Mouse (Mus musculus): ENCODE results near the gene Clec2i.
"Not testable (repeated sequence)": the region's sequence is repeated elsewhere in the genome, so short reads cannot be mapped to it uniquely, and the experiment has no call there.

Clec2i gene

DNA sequence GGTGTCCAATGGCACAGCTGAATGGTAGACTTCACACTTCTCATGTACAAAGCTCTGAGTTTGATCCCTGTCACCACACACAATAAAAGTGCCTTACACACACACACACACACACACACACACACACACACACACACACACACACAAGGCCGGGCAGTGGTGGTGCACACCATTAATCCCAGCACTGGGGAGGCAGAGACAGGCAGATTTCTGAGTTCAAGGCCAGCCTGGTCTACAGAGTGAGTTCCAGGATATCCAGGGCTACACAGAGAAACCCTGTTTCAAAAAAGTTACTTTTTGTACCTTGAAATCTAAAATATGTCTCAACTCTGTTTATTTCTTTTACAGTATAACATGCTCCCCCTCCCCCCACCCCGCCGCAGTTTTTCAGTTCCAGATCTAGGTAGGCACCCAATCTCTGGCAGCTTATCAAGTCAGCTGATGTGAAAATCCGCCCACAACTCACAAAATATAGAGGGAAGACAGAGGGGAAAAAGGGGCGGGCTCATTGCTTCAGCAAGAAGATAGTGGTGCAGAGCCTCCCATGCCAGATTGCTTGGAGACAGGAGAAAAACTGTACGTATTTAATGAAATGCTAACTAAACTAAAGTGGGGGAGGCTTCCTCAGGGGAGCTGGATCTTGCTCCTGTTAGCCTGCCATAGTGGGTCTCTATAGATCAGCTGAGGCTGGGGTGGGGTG is at the start of gene Clec2i:
Gene Clec2i, plus strand, starts transcription at position 498 of the 700 bp plus-strand sequence.
- peak; percentile 57 for DNase-seq

DNA sequence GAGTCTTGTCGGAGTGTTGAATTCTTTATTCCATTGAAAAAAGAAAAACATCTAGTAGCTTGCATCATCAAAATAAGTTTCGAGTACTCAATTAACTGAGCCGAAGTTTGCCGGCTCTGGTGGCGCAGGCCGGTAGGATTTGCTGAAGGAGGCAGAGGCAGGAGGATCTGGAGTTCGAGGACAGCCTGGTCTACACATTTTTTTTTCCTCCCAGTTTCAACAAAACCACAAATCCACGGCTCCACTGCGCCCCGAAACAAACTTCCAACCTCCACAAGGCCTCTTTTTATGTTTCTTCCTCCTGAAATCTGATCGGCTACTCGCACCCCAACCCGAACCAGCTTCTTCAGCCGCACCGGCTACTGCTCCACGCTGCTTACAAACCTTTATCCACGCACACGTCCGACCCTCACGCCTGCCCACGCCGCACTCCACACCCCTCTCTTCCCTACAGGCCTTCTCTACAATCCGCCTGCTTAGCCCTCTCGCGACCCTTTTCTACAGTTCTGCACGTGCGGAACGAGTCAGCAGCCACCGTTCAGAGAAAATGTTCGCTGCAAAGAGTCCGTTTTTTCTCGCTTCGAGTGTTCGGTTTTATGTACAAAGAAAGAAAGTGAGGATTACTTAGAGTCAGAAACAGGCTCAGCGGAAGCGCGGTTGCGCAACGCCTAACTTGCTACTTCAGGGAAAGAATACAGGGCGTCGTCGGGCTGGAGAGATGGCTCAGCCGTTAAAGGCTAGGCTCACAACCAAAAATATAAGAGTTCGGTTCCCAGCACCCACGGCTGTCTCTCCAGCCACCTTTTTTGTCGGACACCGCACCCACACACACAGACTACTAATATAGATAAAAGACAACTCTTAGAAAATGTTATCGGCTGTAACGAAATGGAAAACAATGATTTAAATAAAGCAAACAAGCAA is 48.8 kb upstream of the Clec2i start:
- DNase-seq = peak; percentile 88

DNA sequence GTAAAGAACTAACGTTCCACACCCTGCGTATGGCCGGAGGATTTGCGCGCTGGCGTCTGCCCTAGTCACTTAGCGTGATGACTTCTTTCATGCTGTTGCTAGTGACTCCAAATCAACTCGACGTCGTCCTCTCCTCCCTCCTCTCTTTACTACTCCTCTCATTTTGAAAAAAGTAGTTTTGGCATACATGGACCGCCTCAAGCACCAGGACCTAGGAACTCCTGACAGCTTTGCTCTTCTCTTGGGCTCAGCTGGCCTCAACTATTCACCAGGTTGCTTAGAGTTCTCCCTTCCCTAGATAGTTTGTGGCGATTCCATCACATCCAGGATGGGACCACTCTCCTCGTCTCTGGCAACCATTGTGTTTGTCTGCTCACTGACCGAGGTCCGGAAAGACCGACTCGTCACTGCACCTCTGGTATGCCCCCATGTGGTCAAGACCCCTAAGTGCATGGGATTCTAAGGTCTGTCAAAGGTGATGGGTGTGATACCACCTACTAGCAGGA is 48.1 kb upstream of the Clec2i start:
- DNase-seq = peak; percentile 91

DNA sequence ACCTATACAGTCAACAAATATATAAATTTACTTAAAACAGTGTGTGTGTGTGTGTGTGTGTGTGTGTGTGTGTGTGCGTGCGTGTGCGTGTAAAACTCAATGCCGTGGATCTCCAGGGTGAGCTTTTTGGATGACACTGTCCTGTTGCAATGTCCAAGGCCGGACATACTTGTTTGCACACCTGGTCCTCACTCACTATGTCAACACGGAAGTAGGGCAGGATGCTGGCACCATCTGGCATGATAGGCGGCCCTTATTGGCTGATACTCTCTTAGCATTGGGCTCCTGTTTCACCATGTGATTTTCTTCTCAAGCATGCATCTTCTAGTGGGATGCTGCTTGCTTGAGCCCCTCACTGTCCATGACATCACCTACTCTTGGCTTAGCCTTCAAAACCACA is 47.5 kb upstream of the Clec2i start:
- DNase-seq = peak; percentile 42

DNA sequence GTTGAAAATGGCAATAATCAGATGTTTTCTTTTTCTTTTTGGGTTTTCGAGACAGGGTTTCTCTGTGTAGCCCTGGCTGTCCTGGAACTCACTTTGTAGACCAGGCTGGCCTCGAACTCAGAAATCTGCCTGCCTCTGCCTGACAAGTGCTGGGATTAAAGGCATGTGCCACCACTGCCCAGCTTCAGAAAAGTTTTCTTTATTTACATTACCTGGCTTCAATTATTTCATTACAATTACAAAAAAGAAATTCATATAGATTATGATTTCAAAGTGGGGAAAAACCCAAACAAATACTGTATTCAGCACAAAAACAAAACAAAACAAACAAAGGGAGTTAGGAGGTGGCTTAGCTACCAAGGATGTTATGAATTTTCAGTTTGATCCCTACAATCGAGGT is 46.7 kb upstream of the Clec2i start:
- DNase-seq = not testable (repeated sequence)

DNA sequence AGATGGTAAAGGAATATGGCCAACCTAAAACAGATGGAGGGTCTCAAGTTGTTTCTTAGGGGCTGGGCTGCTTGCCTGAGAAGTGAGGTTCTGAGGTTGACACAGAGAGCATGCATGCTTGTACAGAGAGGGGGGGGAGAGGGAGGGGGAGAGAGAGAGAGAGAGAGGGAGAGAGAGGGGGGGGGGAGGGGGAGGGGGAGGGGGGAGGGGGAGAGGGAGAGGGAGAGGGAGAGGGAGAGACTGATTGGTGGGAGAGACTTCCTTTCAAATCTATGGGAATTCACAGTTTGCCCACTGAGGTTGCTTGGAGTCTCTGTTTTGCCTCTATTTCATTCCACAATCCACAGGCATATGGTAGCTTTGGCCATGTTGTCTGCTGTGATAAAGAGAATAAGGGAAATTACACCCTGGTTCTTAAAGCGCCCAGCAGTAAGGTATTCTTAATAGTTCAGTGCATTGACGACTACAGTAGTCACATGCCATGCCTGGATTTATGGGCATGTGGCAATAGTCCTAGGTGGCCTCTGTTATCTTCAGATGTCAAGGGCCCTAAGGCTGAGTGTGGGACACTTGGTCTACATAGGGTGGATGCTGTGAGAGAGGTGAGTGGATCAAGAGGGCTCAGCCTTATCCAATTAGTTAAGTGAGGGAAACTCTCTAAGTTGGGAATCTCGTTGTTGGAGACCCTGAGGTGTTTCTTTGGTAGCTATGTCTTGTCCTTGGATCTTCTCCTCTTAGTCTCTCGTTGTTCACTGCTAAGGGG is 45.9 kb upstream of the Clec2i start:
- peak; percentile 10 for DNase-seq

DNA sequence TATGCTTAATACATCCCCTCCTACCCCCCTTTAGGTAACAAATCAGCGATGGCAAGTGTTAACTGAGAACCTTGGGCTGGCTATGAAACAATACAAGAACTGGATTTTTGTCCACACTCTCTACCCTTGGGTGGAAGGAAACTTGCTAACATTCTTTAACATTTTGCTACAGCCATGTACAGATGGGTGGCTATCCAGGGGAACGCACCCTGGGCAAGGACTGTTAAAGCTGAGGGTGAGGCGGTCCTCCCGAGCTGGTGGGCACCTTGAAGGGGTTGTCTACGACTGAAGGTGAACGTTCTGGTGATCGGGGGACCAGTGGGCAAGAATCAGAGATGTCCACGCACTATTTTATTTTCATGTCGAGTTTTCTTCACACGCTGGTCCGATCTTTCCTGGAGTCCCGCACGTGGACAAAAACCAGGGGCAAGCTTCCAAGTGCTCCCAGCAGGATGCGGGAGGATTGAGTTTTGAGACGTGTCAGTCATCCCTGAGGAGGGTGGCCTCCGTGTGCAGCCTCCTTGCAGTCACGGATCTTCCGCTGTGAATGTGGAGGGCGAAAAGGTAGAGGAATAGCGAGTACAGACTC is 44.9 kb upstream of the Clec2i start:
- no peak for DNase-seq

DNA sequence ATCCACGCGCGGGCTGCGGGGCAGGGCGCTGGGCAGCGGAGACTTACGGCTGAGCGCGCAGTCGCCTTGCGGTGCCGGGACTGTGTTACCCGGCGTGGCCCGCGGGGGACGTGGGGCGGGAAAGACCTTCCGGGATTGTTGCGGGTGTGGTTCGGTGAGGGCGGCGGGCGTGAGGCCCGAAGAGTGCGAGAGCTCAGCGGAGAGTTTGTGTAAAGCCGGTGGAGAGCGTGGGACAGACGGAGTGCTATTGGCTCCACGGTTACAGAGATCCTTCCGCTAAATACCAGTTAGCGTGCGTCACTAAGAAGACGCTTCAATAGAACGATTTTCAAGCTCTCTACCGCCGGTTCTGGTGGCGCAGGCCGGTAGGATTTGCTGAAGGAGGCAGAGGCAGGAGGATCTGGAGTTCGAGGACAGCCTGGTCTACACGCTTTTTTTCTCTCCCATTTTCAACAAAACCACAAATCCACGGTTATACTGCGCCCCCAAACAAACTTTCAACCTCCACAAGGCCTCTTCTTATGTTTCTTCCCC is 44.4 kb upstream of the Clec2i start:
- DNase-seq = peak; percentile 85

DNA sequence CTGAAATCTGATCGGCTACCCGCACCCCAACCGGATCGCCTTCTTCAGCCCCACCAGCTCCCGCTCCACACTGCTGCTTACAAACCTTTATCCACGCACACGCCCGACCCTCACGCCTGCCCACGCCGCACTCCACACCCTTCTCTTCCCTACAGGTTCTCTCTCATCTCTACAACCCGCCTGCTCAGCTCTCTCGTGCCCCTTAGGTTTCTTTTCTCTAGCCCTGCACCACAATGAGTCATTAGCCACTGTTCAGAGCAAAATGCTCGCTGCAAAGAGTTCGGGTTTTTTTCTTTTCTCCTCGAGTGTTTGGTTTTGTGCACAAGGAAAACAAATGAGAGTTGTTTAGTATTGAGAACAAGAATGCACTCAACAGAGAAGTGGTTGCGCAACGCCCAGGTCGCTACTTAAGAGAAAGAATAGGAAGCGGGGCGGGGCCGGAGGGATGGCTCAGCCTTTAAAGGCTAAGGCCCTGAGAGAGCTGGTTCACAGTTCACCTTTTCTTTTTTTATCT is 43.9 kb upstream of the Clec2i start:
- DNase-seq = peak; percentile 73

DNA sequence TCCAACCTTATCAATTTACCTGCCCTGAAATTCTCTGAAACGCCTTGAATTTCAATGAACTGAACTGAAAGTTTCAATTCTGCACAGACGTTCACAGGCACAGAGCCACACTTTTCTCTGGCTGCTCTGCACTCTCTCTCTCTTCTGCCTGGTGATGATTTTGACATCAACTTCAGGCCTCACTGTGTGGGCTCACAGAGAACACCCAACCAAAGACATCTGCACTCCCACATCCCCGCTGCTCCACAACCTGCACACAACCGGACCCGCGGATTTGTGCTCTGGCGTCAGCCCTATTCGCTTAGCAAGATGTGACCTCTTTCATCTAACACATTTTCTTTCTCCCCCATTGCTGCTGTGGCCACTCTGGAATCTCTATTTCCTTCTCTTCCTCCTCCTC is 43.3 kb upstream of the Clec2i start:
- peak; percentile 58 for DNase-seq

DNA sequence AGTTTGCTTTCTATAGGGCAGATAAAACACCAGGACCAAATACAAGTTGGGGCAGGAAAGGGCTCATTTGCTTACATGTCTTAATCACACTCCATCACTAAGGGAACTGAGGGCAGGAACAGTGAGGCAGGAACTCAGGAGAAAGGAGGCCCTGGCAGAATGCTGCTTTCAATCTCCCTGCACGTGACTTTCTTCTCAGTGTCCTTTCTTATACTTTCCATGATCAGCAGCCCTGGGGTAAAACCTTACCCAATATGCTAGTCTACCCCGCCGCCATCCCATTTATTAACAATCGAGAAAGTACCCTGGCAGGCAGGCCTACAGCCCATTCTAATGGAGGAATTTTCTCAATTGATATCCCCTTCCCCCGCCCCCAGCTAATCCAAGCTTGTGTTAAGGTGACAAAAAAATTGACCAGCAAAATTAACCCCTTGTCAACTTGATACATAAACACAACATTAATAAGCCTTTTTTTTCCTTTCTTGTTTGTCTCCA is 42.8 kb upstream of the Clec2i start:
- DNase-seq = peak; percentile 28

DNA sequence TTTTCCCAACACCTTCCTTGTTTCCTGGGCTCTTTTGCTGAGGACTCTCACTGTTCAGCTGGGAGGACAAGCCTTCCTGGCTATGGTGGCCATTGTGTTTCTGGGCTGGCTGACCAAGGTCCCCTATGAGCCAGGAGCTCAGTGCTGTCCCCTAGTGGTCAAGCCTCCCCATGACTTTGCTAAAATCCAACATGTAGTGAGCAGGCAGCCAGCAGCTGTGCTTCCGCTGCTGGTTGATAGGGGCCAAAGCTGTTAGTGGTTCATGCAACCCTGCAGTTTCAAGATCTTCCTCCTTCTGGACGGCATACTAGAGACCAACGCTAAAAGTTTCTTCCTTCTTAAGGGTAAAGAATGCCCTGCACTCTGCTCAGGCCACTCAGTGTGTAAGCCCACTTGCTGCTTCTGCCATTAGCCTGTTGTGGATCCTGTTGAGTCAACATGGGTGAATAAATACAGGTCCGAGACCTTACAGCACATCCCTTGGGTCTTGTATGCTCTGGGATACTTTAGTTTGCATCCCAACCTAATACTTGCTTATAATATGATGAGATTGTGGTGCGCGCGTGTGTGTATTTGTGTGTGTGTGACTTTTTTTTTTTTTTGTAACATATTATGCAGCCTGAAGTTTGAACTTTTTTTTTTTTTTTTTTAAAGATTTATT is 41.9 kb upstream of the Clec2i start:
- peak; percentile 91 for DNase-seq

DNA sequence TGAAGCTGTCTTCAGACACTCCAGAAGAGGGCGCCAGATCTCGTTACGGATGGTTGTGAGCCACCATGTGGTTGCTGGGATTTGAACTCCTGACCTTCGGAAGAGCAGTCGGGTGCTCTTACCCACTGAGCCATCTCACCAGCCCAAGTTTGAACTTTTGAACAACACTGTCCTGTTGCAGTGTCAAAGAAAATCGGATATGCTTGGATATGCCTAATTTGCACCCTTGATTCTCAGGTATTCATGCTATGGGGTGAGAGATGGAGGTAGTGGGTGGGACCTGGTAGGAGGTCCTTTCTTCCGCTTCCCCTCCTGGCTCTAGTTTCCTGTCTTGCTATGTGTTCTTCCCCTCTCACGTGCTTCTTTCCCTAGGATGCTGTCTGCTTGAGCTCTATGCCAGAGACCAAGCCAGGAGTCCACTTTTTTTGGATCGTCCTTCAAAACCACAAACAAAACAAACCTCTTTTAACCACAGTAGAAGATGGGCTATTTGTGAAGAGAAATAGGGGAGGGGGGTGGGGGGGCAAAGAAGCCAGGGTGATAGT is 41.3 kb upstream of the Clec2i start:
- DNase-seq = peak; percentile 8

DNA sequence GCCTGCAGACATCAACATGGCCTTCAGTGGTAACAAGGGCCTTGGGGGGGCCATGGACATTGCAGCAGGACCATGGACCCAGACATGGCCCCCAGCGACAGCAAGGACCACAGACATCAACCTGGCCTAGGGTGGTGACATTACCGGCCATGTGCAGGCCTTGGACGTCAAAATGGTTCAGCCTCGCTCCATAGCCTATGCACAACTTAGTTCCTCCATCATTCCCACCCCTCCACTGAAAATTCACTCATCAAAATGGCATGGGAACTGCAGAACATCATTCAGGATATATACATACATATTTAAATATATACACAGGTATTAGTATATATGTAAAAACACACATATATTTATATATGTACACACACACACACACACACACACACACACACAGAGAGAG is 40.0 kb upstream of the Clec2i start:
- DNase-seq = no peak

DNA sequence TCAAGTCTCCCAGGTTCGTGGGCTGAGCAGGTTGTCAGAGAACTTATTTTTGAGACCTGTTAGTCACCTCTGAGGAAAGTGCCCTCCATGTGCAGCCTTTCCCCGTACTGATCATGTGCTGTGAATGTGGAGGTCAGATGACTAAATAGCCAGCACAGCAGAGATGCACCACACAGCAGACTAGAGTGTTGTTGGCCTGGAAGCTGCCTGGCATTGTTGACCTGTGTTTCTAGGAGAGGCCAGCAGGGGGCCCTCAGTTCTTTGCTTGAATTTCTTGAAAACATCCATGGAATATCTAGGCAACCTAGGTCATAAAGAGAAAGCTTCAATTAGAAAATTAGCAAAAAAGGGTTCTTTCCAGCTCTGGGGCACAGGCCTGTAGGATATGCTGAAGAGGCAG is 37.5 kb upstream of the Clec2i start:
- peak; percentile 63 for DNase-seq

DNA sequence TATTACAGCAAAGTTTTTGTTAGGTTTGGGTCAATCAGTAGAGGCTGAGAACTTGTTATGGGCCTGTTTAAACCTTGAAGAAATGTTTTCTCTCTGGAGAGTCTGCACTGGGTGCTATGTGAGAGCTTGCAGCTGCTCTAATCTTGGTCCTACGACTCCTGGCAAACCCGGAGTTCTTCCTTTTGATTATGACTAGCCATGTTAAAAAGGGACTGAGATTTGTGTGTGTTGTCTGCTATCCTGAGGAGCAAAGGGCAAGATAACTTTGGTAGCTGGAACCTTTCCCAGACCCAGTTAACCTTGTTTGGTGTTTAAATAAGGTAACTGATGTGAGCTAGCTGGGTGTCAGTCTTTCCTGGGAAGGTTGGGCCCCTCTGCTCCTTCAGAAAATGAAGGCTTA is 36.7 kb upstream of the Clec2i start:
- DNase-seq = no peak

DNA sequence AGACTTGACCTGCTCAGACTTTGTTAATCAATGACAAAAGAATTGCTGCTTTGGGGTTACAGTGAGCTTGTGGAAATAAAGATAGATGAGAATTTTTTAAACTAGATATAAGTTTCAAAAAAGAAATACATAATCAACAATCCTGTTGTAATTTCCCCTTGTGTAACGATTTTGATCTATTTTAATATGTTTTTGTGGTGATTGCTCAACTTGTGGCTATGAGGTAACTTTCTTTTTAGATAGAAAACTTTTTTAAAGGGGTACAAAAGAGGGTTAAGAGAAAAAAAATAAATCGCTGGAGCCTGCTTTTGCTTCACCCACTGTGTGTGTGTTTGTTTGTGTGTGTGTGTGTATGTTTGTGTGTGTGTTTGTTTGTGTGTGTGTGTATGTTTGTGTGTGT is 36.2 kb upstream of the Clec2i start:
- DNase-seq = no peak

DNA sequence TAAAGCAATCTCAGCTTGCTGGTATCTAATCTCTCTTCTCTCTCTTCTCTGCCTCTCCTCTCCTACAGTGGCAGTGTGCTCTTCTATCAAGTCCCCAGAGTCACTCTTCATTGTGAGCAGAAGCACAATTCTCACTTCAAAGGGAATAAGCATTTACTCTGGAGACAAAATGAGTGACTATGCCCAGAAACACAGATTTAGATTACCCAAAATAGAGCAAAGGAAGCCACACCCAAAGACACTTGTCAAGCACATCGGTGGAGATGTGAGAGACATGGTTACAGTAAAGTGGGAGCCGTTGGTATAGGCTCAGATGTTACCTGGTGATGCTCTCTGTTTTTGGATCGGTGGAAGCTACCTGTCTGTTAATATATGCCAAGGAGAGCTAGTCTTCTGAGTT is 34.6 kb upstream of the Clec2i start:
- no peak for DNase-seq

DNA sequence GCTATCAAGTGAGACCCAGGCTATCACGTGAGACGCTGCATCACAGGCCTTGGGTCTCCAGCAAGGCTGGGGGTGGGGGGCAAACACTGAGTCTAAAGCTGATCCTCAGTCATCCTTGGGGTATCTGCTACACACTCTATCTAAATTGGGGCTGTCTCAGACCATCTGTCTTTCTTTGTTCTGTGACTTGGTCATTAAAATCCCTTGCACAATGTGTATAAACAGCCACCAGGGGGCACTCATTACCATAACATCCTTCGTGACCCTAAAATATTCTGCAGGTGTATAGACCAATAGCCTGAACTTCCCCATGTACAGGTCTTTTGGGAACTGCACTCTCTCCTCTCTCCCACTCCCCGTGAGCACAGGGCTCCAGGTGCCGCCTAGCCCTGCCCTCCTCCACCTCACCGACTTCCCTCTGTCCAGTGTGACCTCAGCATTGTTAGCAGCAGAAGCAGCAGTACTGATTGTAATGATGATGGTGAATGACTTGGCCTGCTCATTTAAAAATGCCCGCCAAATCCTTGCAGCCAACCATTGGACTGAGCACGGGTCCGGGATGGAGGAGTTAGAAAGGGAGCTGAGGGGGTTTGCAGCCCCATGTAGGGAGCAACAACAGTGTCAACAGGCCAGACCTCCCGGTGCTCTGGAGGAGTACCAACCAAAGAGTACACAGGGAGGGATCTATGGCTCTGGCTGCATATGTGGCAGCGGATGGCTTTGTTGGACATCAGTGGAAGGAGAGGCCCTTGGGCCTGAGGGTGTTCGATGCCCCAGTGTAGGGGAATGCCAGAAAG is 33.2 kb upstream of the Clec2i start:
- DNase-seq = peak; percentile 88

DNA sequence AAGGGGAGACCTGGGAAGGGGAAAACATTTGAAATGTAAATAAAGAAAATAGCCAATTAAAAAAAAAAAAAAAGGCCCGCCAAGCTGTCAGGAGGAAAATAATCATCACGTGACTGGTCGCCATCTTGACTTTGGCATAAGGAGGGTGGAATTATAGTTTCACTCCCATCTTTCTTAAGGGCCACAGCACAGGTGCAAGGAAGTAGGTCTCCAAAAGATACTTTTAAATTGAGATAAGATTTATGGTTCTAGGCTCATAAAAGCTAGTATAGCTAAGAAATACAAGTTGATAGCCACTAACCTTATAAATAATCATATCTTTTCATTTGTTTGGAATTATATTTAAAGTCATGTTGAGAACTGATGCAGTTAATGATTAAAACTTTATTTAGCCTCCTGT is 32.5 kb upstream of the Clec2i start:
- no peak for DNase-seq
